Mouse (Mus musculus): ENCODE results near the gene Dnajb2. TPM values are rescaled to one million over a fixed set of nuclear protein-coding genes. Genes with fewer than 3 reads are reported as not detected.
A peak's percentile ranks its signal among the peaks of the same experiment; 100 is the strongest.

Gene Dnajb2
- polyA plus RNA-seq, 1 experiment: 54.1 TPM

GRCm38 (mm10) chr1:75218227-75219001 lies 17.8 kb upstream of the Dnajb2 start:
- Histone ChIP-seq H3K36me3 (ENCODE audit: control insufficient read depth, insufficient read depth) (peaks cover 18% of the 10 kb centered on the region), H3K4me3 (peak overlapping the region; percentile 71), H3K79me2 (ENCODE audit: control insufficient read depth, insufficient read depth) (peaks cover 24% of the 10 kb centered on the region), H3K27me3 (ENCODE audit: control insufficient read depth, insufficient read depth, insufficient read length) (no peaks in the 10 kb centered on the region), H3ac (ENCODE audit: control insufficient read depth, insufficient read length) (peak overlapping the region; percentile 2), H3K4me2 (ENCODE audit: low read depth) (peak overlapping the region; percentile 95)
- peak; percentile 6 to 86 (median 74) for TF ChIP-seq MYOG (IDR thresholded peaks at IDR 0.05; ENCODE audit: control insufficient read depth in 1 of 3, insufficient read depth in 1 of 3, insufficient read length in 2 of 3, low read depth in 2 of 3)
- TF ChIP-seq REST (IDR thresholded peaks at IDR 0.05; ENCODE audit: insufficient read depth, insufficient read length): no peak
- TF ChIP-seq MAX (IDR thresholded peaks at IDR 0.05; ENCODE audit: low read depth): no peak
- peak; percentile 69 for TF ChIP-seq TCF12 (IDR thresholded peaks at IDR 0.05; ENCODE audit: insufficient read depth, poor library complexity, severe bottlenecking)
- peak; percentile 16 for TF ChIP-seq POLR2A (IDR thresholded peaks at IDR 0.05; ENCODE audit: insufficient read length, low read depth)
- TF ChIP-seq SRF (IDR thresholded peaks at IDR 0.05; ENCODE audit: control insufficient read depth, insufficient read length, low read depth): no peak
- peak; percentile 16 for TF ChIP-seq POLR2AphosphoS2 (IDR thresholded peaks at IDR 0.05; ENCODE audit: insufficient read length, low read depth)
- TF ChIP-seq MYOD1 (IDR thresholded peaks at IDR 0.05; ENCODE audit: control insufficient read depth in 1 of 3, insufficient read length in 2 of 3, low read depth in 2 of 3): peak in 2 of 3 experiments; percentile 94 to 97
- TF ChIP-seq E2F4 (IDR thresholded peaks at IDR 0.05; ENCODE audit: insufficient read depth): no peak
- peak; percentile 26 for TF ChIP-seq TCF3 (IDR thresholded peaks at IDR 0.05; ENCODE audit: insufficient read length, low read depth)
- no peak for TF ChIP-seq CEBPB (IDR thresholded peaks at IDR 0.05; ENCODE audit: insufficient read depth, poor library complexity, severe bottlenecking)
- peak; percentile 25 for TF ChIP-seq USF1 (IDR thresholded peaks at IDR 0.05; ENCODE audit: low read depth)

GRCm38 (mm10) chr1:75219078-75219477 lies 17.1 kb upstream of the Dnajb2 start:
- TF ChIP-seq SRF (IDR thresholded peaks at IDR 0.05; ENCODE audit: control insufficient read depth, insufficient read length, low read depth) (no peak), MYOG (IDR thresholded peaks at IDR 0.05; ENCODE audit: control insufficient read depth in 1 of 3, insufficient read depth in 1 of 3, insufficient read length in 2 of 3, low read depth in 2 of 3) (no peak), TCF3 (IDR thresholded peaks at IDR 0.05; ENCODE audit: insufficient read length, low read depth) (no peak), POLR2AphosphoS2 (IDR thresholded peaks at IDR 0.05; ENCODE audit: insufficient read length, low read depth) (peak; percentile 96), CEBPB (IDR thresholded peaks at IDR 0.05; ENCODE audit: insufficient read depth, poor library complexity, severe bottlenecking) (no peak), MAX (IDR thresholded peaks at IDR 0.05; ENCODE audit: low read depth) (no peak), MYOD1 (IDR thresholded peaks at IDR 0.05; ENCODE audit: control insufficient read depth in 1 of 3, insufficient read length in 2 of 3, low read depth in 2 of 3) (peak in 1 of 3 experiments; percentile 24), USF1 (IDR thresholded peaks at IDR 0.05; ENCODE audit: low read depth) (no peak), E2F4 (IDR thresholded peaks at IDR 0.05; ENCODE audit: insufficient read depth) (no peak), POLR2A (IDR thresholded peaks at IDR 0.05; ENCODE audit: insufficient read length, low read depth) (peak; percentile 98), REST (IDR thresholded peaks at IDR 0.05; ENCODE audit: insufficient read depth, insufficient read length) (no peak), TCF12 (IDR thresholded peaks at IDR 0.05; ENCODE audit: insufficient read depth, poor library complexity, severe bottlenecking) (no peak)
- H3K79me2 ChIP-seq (ENCODE audit: control insufficient read depth, insufficient read depth): peaks cover 24% of the 10 kb centered on the region
- H3K27me3 ChIP-seq (ENCODE audit: control insufficient read depth, insufficient read depth, insufficient read length): no peaks in the 10 kb centered on the region

GRCm38 (mm10) chr1:75219531-75219930 lies 16.7 kb upstream of the Dnajb2 start, which contains the start of gene Tuba4a:
Tuba4a (minus strand) TSS chr1:75219865.
- Histone ChIP-seq H3ac (ENCODE audit: control insufficient read depth, insufficient read length) (peak within 1 kb of the TSS; percentile 2), H3K79me2 (ENCODE audit: control insufficient read depth, insufficient read depth) (peaks cover 23% of the 10 kb centered on the region), H3K4me3 (peak within 1 kb of the TSS; percentile 71), H3K36me3 (ENCODE audit: control insufficient read depth, insufficient read depth) (peaks cover 11% of the 10 kb centered on the region), H3K4me2 (ENCODE audit: low read depth) (peak within 1 kb of the TSS; percentile 95), H3K27me3 (ENCODE audit: control insufficient read depth, insufficient read depth, insufficient read length) (no peaks in the 10 kb centered on the region)
- TF ChIP-seq POLR2AphosphoS2 (IDR thresholded peaks at IDR 0.05; ENCODE audit: insufficient read length, low read depth): no peak
- TF ChIP-seq CEBPB (IDR thresholded peaks at IDR 0.05; ENCODE audit: insufficient read depth, poor library complexity, severe bottlenecking): no peak
- no peak for TF ChIP-seq TCF3 (IDR thresholded peaks at IDR 0.05; ENCODE audit: insufficient read length, low read depth)
- TF ChIP-seq REST (IDR thresholded peaks at IDR 0.05; ENCODE audit: insufficient read depth, insufficient read length): no peak
- no peak for TF ChIP-seq USF1 (IDR thresholded peaks at IDR 0.05; ENCODE audit: low read depth)

More at GRCm38 (mm10) chr1:75219078-75219477, 17.1 kb upstream of the Dnajb2 start:
- H3ac ChIP-seq (ENCODE audit: control insufficient read depth, insufficient read length): peak overlapping the region; percentile 2
- H3K36me3 ChIP-seq (ENCODE audit: control insufficient read depth, insufficient read depth): peaks cover 12% of the 10 kb centered on the region
- peak overlapping the region; percentile 71 for H3K4me3 ChIP-seq
- H3K4me2 ChIP-seq (ENCODE audit: low read depth): peak overlapping the region; percentile 95

- peak overlapping the region; percentile 20 for H3K4me2 ChIP-seq (ENCODE audit: low read depth)
- TF ChIP-seq POLR2AphosphoS2 (IDR thresholded peaks at IDR 0.05; ENCODE audit: insufficient read length, low read depth) (no peak), E2F4 (IDR thresholded peaks at IDR 0.05; ENCODE audit: insufficient read depth) (no peak), TCF12 (IDR thresholded peaks at IDR 0.05; ENCODE audit: insufficient read depth, poor library complexity, severe bottlenecking) (no peak), CEBPB (IDR thresholded peaks at IDR 0.05; ENCODE audit: insufficient read depth, poor library complexity, severe bottlenecking) (no peak), MYOG (IDR thresholded peaks at IDR 0.05; ENCODE audit: control insufficient read depth in 1 of 3, insufficient read depth in 1 of 3, insufficient read length in 2 of 3, low read depth in 2 of 3) (no peak), USF1 (IDR thresholded peaks at IDR 0.05; ENCODE audit: low read depth) (no peak), MYOD1 (IDR thresholded peaks at IDR 0.05; ENCODE audit: control insufficient read depth in 1 of 3, insufficient read length in 2 of 3, low read depth in 2 of 3) (no peak), MAX (IDR thresholded peaks at IDR 0.05; ENCODE audit: low read depth) (no peak), SRF (IDR thresholded peaks at IDR 0.05; ENCODE audit: control insufficient read depth, insufficient read length, low read depth) (no peak), POLR2A (IDR thresholded peaks at IDR 0.05; ENCODE audit: insufficient read length, low read depth) (no peak), REST (IDR thresholded peaks at IDR 0.05; ENCODE audit: insufficient read depth, insufficient read length) (no peak), TCF3 (IDR thresholded peaks at IDR 0.05; ENCODE audit: insufficient read length, low read depth) (no peak)
- H3ac ChIP-seq (ENCODE audit: control insufficient read depth, insufficient read length): no peak overlapping the region
- peaks cover 15% of the 10 kb centered on the region for H3K79me2 ChIP-seq (ENCODE audit: control insufficient read depth, insufficient read depth)
- no peaks in the 10 kb centered on the region for H3K27me3 ChIP-seq (ENCODE audit: control insufficient read depth, insufficient read depth, insufficient read length)
- H3K4me3 ChIP-seq: no peak overlapping the region
- H3K36me3 ChIP-seq (ENCODE audit: control insufficient read depth, insufficient read depth): no peaks in the 10 kb centered on the region
Observed at GRCm38 (mm10) chr1:75221538-75221937, 14.7 kb upstream of the Dnajb2 start.
